Mouse (Mus musculus) fat pad, adult 2 months (tissue): ENCODE results near the gene Ccdc40.
"Not testable (repeated sequence)": the region's sequence is repeated elsewhere in the genome, so short reads cannot be mapped to it uniquely, and the experiment has no call there.

Source experiments
- DNase-seq: peaks from one replicate; pipeline ENCODE4 v3.0.0-alpha.2; 2011; ENCODE audit warnings: low read depth, low spot score; ENCODE audit errors: extremely low read depth

Gene Ccdc40

DNA sequence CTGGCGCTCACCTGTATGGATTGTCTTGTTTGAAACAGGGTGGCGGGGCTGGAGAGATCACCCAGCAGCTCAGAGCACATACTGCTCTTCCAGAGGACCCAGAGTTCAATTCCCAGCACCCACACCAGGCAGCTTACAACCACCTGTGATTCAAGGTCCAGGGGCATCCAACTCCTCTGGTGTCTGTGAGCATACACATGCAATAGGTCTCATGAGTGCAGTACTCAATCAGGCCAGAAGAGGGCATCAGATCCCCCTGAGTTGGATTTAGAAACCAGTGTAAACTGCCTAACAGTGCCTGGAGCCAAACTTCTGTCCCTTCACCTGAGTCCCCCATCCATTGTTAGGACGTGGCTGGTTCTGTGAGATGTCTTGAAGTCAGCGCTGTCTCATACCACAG is 7.2 kb downstream of the Ccdc40 start:
- DNase-seq: no peak

DNA sequence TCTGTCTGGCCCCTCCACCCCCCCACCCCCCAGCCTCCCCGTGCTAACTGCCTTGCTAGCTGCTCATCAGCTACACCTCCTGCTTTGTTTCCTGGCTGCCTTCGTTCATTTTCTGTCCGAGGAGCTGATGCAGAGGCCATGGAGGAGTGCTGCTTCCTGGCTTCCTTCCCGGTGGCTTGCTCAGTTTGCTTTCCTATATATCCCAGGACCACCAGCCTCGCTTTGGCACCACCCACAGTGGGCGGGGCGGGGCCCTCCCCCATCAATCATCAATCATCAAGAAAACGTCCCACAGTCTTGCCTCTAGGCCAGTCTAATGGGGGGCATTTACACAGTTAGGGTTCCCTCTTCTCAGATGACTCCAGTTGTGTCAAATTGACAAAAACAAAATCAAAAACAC is 8.0 kb downstream of the Ccdc40 start:
- no peak for DNase-seq

- DNase-seq: no peak
Measured at GRCm38 (mm10) chr11:119237007-119237406, 8.6 kb downstream of the Ccdc40 start.

DNA sequence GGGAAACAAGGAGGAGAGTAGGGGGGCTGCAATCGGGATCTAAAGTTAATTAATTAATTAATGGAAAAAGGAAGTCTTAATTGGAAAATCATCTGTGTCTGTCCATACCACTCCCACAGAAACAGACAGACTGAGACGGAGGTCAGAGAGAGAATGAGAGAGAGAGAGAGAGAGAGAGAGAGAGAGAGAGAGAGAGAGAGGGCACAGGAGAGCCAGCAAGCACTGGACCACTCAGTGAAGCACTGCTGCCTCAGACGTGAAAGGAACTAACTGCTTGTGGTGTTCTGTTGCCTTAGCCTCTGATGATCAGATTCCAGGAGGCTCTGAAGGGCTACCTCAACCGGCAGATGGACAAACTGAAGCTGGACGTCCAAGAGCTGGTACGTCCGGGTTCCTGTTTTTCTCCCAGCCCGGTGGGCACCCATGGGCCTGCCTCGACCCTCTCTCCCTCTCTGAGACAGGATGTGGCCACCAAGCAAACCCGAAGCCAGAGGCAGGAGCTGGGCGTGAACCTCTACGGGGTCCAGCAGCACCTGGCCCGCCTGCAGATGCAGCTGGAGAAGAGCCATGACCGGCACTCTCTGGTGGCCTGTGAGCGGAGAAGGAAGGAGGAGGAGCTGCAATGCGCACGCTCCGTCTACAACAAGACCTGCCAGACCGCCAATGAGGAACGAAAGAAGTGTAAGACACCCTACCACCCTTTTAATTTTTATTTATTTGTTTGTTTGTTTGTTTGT is 9.4 kb downstream of the Ccdc40 start:
- DNase-seq: no peak

- DNase-seq: no peak
Measured at GRCm38 (mm10) chr11:119238305-119238721, 9.9 kb downstream of the Ccdc40 start.

GRCm38 (mm10) chr11:119239480-119239879 is 11.1 kb downstream of the Ccdc40 start:
- DNase-seq: no peak

- not testable (repeated sequence) for DNase-seq
Measured at GRCm38 (mm10) chr11:119245543-119245942, 17.2 kb downstream of the Ccdc40 start.

- no peak for DNase-seq
Measured at GRCm38 (mm10) chr11:119249011-119249410, 20.6 kb downstream of the Ccdc40 start.

- DNase-seq: no peak
Measured at GRCm38 (mm10) chr11:119250998-119251397, 22.6 kb downstream of the Ccdc40 start.

- DNase-seq: no peak
Measured at GRCm38 (mm10) chr11:119252854-119253541, 24.6 kb downstream of the Ccdc40 start.

DNA sequence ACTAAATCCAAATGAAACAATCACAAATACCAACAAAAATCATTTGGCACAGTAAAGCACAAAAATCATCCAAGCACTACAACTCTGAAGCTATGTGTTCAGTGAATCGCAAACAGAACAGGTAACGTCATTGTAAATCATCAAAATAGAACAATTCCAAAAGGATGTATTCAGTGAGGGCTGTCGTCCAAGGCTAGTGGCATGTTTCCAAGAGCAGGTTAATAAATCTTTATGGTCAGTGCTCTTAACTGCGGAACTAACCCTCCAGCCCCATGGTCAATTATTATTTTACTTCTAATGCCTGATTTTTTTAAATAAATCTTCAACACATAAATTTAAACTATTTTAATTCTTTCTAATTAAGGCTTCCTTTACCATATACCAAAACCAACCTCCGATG is 28.2 kb downstream of the Ccdc40 start:
- not testable (repeated sequence) for DNase-seq

DNA sequence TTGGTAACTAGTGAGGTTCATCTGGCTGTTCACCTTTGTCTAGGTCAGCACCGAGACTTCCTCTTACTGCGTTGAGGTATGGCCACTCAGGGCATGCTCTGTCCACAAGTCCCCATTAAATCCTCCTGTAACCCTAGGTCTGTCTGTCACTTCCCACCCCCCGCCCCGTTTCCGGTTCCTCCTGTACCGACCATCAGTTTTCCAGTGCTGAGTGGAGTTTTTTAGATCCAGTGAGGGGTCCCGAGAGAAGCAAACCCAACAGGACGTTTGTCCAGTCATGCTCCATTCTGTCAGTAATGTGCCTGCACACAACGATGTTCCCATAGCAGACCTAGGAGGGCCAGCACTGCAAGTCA is 29.8 kb downstream of the Ccdc40 start:
- DNase-seq: no peak

DNA sequence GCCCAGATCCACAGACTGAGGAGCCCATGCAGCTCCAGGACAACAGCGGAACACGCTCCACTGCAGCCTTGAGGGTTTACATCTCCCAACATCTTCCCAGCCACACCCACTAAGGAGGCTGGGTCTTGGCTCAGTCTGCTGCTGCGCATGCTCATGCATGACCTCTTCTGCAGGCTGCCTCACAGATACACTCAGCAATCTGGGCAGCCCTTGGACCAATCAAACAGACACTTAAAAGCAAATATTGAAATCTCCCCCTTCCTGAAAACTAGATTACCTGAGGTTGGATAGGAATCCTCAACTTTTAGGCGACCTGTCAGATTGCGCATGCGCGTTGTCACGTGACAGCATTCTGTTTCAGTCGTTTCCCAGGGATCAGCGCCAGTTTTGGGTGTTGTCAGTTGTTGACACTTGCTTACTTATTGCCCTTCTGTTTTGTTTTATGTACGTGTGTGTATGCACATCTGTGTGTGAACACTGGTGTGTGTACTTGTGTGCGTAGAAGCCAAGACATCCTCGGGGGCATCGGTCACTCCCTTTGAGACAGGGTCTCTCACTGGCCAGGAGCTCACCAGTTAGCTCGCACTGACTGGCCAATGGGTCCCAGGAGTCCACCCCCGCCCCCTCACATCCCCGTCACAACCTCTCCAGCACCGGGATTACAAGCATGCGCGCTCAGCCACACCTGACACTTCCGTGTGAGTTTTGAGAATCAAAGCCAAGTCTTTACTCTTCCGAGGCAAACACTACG is 30.4 kb downstream of the Ccdc40 start:
- DNase-seq: no peak

GRCm38 (mm10) chr11:119259977-119260376 is 31.6 kb downstream of the Ccdc40 start:
- DNase-seq: no peak

GRCm38 (mm10) chr11:119264413-119264812 is 36.0 kb downstream of the Ccdc40 start:
- DNase-seq: no peak

- DNase-seq: no peak
Measured at GRCm38 (mm10) chr11:119265811-119266210, 37.4 kb downstream of the Ccdc40 start.

GRCm38 (mm10) chr11:119267241-119267674 is 38.9 kb downstream of the Ccdc40 start:
- no peak for DNase-seq

DNA sequence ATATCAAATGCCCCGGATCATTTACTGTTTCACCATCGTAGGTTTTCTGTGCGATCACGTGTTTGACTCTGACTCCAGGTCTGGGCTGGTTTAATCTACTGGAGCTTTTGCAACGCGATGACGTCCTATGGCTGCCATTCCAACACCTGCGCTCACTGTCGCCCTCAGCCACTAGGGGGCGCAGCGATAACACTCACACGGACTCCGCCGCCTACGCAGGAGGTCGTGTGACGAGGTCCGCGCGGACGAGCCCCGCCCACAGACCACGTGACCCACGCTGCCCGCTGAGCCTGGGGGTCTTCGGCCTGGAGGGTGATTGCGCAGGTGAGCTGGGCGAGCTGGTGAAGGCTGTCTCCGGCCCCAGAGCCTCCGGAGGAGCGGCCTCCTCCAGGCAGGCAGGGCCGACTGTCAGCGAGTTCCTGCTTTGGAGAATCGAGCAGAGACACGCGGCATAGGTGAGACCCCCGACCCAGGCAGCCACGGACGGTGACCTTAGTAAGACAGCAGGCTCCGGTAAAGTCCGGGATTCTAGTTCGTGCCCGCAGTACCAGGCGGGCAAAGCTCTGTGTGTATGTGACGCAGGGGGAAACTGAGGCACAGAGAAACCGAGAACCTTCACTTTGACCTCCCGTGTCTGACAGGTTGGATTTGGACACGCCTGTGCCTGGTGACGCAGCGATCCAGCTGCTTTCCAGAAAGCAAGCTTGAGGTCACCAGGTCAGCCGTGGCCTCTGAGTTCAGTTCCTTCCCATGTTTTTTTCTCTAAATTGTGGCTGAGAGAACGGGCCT is 39.6 kb downstream of the Ccdc40 start, which contains the start of gene Gaa:
Gene Gaa, plus strand, starts transcription at position 120 of the 789 bp plus-strand sequence.
- peak; percentile 82 for DNase-seq

GRCm38 (mm10) chr11:119268557-119269195 is 40.3 kb downstream of the Ccdc40 start:
- DNase-seq: no peak

DNA sequence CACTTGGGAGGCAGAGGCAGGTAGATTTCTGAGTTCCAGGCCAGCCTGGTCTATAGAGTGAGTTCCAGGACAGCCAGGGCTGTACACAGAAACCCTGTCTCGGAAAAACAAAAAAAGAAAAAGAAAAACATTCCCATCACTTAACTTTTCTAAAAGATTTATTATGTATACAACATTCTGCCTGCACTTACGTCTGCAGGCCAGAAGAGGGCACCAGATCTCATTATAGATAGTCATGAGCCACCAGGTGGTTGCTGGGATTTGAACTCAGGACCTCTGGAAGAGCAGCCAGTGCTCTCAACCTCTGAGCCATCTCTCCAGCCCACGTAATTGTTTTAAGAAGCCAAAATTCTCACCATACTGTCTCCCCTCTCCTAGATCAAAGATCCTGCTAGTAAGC is 44.1 kb downstream of the Ccdc40 start:
- DNase-seq: not testable (repeated sequence)
